Mouse (Mus musculus): ENCODE data around the gene Tmem163. TPM values are rescaled to one million over a fixed set of nuclear protein-coding genes. Genes with fewer than 3 reads are reported as not detected.

Gene Tmem163
- polyA plus RNA-seq, 1 experiment: 0.06 TPM

GRCm38 (mm10) chr1:127586156-127586555, 93.2 kb downstream of the Tmem163 start:
- Histone ChIP-seq H3K27me3 (ENCODE audit: control insufficient read depth, insufficient read depth, insufficient read length) (no peaks in the 10 kb centered on the region), H3ac (ENCODE audit: control insufficient read depth, insufficient read length, low read depth) (no peak overlapping the region), H3K79me3 (ENCODE audit: low read depth) (no peaks in the 10 kb centered on the region), H3K36me3 (ENCODE audit: control insufficient read depth, insufficient read depth) (no peaks in the 10 kb centered on the region), H3K79me2 (ENCODE audit: control insufficient read depth, insufficient read depth) (no peaks in the 10 kb centered on the region), H3K4me3 (ENCODE audit: insufficient read depth, poor library complexity, severe bottlenecking) (no peak overlapping the region)
- TF ChIP-seq FOSL1 (IDR thresholded peaks at IDR 0.05; ENCODE audit: insufficient read depth, low read length, poor library complexity, severe bottlenecking) (no peak), MYOD1 (IDR thresholded peaks at IDR 0.05; ENCODE audit: control insufficient read depth, insufficient read length, low read depth) (no peak), MYOG (IDR thresholded peaks at IDR 0.05; ENCODE audit: control insufficient read depth, extremely low read depth, insufficient read length) (no peak), CEBPB (IDR thresholded peaks at IDR 0.05; ENCODE audit: low read depth) (no peak), USF1 (IDR thresholded peaks at IDR 0.05; ENCODE audit: low read depth) (no peak), MAX (IDR thresholded peaks at IDR 0.05) (no peak), CTCF (IDR thresholded peaks at IDR 0.05; ENCODE audit: control insufficient read depth, insufficient read depth, insufficient read length) (no peak)

- H3ac ChIP-seq (ENCODE audit: control insufficient read depth, insufficient read length, low read depth): no peak overlapping the region
- H3K36me3 ChIP-seq (ENCODE audit: control insufficient read depth, insufficient read depth): no peaks in the 10 kb centered on the region
- peaks cover 3% of the 10 kb centered on the region for H3K27me3 ChIP-seq (ENCODE audit: control insufficient read depth, insufficient read depth, insufficient read length)
- no peak for TF ChIP-seq MAX (IDR thresholded peaks at IDR 0.05)
- no peak for TF ChIP-seq CEBPB (IDR thresholded peaks at IDR 0.05; ENCODE audit: low read depth)
- no peak for TF ChIP-seq MYOD1 (IDR thresholded peaks at IDR 0.05; ENCODE audit: control insufficient read depth, insufficient read length, low read depth)
- no peak for TF ChIP-seq USF1 (IDR thresholded peaks at IDR 0.05; ENCODE audit: low read depth)
- no peak for TF ChIP-seq FOSL1 (IDR thresholded peaks at IDR 0.05; ENCODE audit: insufficient read depth, low read length, poor library complexity, severe bottlenecking)
- TF ChIP-seq CTCF (IDR thresholded peaks at IDR 0.05; ENCODE audit: control insufficient read depth, insufficient read depth, insufficient read length): no peak
- no peak overlapping the region for H3K4me3 ChIP-seq (ENCODE audit: insufficient read depth, poor library complexity, severe bottlenecking)
- H3K79me3 ChIP-seq (ENCODE audit: low read depth): no peaks in the 10 kb centered on the region
- no peaks in the 10 kb centered on the region for H3K79me2 ChIP-seq (ENCODE audit: control insufficient read depth, insufficient read depth)
These were observed 101.4 kb downstream of the Tmem163 start for GRCm38 (mm10) chr1:127577981-127578380.

DNA sequence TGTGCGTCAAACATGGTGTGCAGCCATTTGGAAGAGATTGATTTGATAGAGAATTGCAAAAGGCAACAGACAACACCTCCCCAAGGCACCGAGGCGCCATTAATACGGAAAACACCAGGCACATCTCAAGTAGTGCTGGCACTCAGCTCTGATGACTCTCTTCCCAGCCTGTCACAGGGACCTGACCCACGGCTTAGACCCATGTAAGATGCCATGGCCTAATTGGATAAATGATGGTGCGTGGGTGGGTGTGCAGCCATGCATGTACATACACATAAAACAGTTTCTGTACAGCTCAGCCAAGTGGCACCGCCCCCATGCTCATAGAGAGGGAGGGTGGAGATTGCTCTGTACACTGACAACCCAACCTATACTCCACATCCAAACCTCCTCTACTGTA, 102.3 kb downstream of the Tmem163 start:
- Histone ChIP-seq H3K27me3 (ENCODE audit: control insufficient read depth, insufficient read depth, insufficient read length) (peaks cover 3% of the 10 kb centered on the region), H3K79me2 (ENCODE audit: control insufficient read depth, insufficient read depth) (no peaks in the 10 kb centered on the region), H3ac (ENCODE audit: control insufficient read depth, insufficient read length, low read depth) (no peak overlapping the region), H3K79me3 (ENCODE audit: low read depth) (no peaks in the 10 kb centered on the region), H3K36me3 (ENCODE audit: control insufficient read depth, insufficient read depth) (no peaks in the 10 kb centered on the region), H3K4me3 (ENCODE audit: insufficient read depth, poor library complexity, severe bottlenecking) (no peak overlapping the region)
- TF ChIP-seq CEBPB (IDR thresholded peaks at IDR 0.05; ENCODE audit: low read depth): no peak
- TF ChIP-seq FOSL1 (IDR thresholded peaks at IDR 0.05; ENCODE audit: insufficient read depth, low read length, poor library complexity, severe bottlenecking): no peak
- TF ChIP-seq USF1 (IDR thresholded peaks at IDR 0.05; ENCODE audit: low read depth): no peak
- TF ChIP-seq MYOG (IDR thresholded peaks at IDR 0.05; ENCODE audit: control insufficient read depth, extremely low read depth, insufficient read length): no peak
- no peak for TF ChIP-seq MAX (IDR thresholded peaks at IDR 0.05)
- no peak for TF ChIP-seq MYOD1 (IDR thresholded peaks at IDR 0.05; ENCODE audit: control insufficient read depth, insufficient read length, low read depth)
- no peak for TF ChIP-seq CTCF (IDR thresholded peaks at IDR 0.05; ENCODE audit: control insufficient read depth, insufficient read depth, insufficient read length)

- no peak overlapping the region for H3ac ChIP-seq (ENCODE audit: control insufficient read depth, insufficient read length, low read depth)
- H3K79me2 ChIP-seq (ENCODE audit: control insufficient read depth, insufficient read depth): no peaks in the 10 kb centered on the region
- peaks cover 3% of the 10 kb centered on the region for H3K27me3 ChIP-seq (ENCODE audit: control insufficient read depth, insufficient read depth, insufficient read length)
- no peaks in the 10 kb centered on the region for H3K36me3 ChIP-seq (ENCODE audit: control insufficient read depth, insufficient read depth)
- H3K4me3 ChIP-seq (ENCODE audit: insufficient read depth, poor library complexity, severe bottlenecking): no peak overlapping the region
- no peaks in the 10 kb centered on the region for H3K79me3 ChIP-seq (ENCODE audit: low read depth)
- TF ChIP-seq MAX (IDR thresholded peaks at IDR 0.05) (no peak), CTCF (IDR thresholded peaks at IDR 0.05; ENCODE audit: control insufficient read depth, insufficient read depth, insufficient read length) (no peak), FOSL1 (IDR thresholded peaks at IDR 0.05; ENCODE audit: insufficient read depth, low read length, poor library complexity, severe bottlenecking) (no peak), MYOG (IDR thresholded peaks at IDR 0.05; ENCODE audit: control insufficient read depth, extremely low read depth, insufficient read length) (no peak), CEBPB (IDR thresholded peaks at IDR 0.05; ENCODE audit: low read depth) (no peak), USF1 (IDR thresholded peaks at IDR 0.05; ENCODE audit: low read depth) (no peak), MYOD1 (IDR thresholded peaks at IDR 0.05; ENCODE audit: control insufficient read depth, insufficient read length, low read depth) (no peak)
These were observed 102.8 kb downstream of the Tmem163 start for GRCm38 (mm10) chr1:127576563-127576962.

DNA sequence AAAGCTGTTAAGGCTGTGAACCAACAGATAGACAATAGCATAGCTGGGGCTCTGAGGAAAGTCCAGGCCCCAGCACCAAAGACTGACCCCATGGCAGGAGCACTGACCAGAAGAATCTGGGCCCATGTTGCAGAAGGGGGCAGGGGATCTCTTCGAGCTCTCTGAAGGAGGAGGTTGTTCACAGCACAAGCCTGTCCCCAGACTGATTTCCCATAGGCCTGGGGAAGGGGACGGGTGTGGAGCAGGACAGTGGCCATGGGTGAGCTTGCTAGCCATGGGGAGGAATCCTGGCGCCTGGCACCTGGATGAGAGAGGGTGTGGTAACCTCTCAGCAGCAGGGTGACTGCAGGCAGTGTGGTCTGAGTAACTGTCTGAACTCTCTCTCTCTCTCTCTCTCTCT, 103.2 kb downstream of the Tmem163 start:
- no peaks in the 10 kb centered on the region for H3K79me3 ChIP-seq (ENCODE audit: low read depth)
- H3K36me3 ChIP-seq (ENCODE audit: control insufficient read depth, insufficient read depth): no peaks in the 10 kb centered on the region
- H3K79me2 ChIP-seq (ENCODE audit: control insufficient read depth, insufficient read depth): no peaks in the 10 kb centered on the region
- TF ChIP-seq MYOD1 (IDR thresholded peaks at IDR 0.05; ENCODE audit: control insufficient read depth, insufficient read length, low read depth) (no peak), MYOG (IDR thresholded peaks at IDR 0.05; ENCODE audit: control insufficient read depth, extremely low read depth, insufficient read length) (no peak), FOSL1 (IDR thresholded peaks at IDR 0.05; ENCODE audit: insufficient read depth, low read length, poor library complexity, severe bottlenecking) (no peak), CTCF (IDR thresholded peaks at IDR 0.05; ENCODE audit: control insufficient read depth, insufficient read depth, insufficient read length) (no peak), USF1 (IDR thresholded peaks at IDR 0.05; ENCODE audit: low read depth) (no peak), MAX (IDR thresholded peaks at IDR 0.05) (no peak), CEBPB (IDR thresholded peaks at IDR 0.05; ENCODE audit: low read depth) (no peak)
- peaks cover 3% of the 10 kb centered on the region for H3K27me3 ChIP-seq (ENCODE audit: control insufficient read depth, insufficient read depth, insufficient read length)
- no peak overlapping the region for H3ac ChIP-seq (ENCODE audit: control insufficient read depth, insufficient read length, low read depth)
- no peak overlapping the region for H3K4me3 ChIP-seq (ENCODE audit: insufficient read depth, poor library complexity, severe bottlenecking)

DNA sequence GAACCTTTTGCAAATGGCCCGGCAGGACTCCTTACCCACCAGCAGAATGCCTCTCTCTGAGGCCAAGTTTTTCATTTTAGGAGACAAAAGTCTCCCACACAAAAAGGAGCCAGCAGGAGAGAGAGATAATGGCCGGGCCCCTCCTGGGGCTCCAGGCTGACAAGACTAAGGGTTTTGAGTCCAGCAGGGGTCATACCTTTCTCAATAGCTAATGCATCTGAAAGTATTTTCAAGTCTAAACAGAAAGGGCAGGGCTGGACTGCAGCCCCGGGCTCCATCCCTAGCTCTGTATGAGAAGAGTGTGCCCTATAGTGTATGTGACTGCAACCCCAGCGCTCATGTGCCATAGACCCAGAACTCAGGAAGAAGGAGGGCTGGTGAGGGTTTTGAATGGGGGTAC, 103.7 kb downstream of the Tmem163 start:
- Histone ChIP-seq H3ac (ENCODE audit: control insufficient read depth, insufficient read length, low read depth) (no peak overlapping the region), H3K79me3 (ENCODE audit: low read depth) (no peaks in the 10 kb centered on the region), H3K79me2 (ENCODE audit: control insufficient read depth, insufficient read depth) (no peaks in the 10 kb centered on the region), H3K36me3 (ENCODE audit: control insufficient read depth, insufficient read depth) (no peaks in the 10 kb centered on the region), H3K27me3 (ENCODE audit: control insufficient read depth, insufficient read depth, insufficient read length) (peaks cover under 1% of the 10 kb centered on the region), H3K4me3 (ENCODE audit: insufficient read depth, poor library complexity, severe bottlenecking) (no peak overlapping the region)
- TF ChIP-seq MYOG (IDR thresholded peaks at IDR 0.05; ENCODE audit: control insufficient read depth, extremely low read depth, insufficient read length) (no peak), MAX (IDR thresholded peaks at IDR 0.05) (no peak), MYOD1 (IDR thresholded peaks at IDR 0.05; ENCODE audit: control insufficient read depth, insufficient read length, low read depth) (no peak), CTCF (IDR thresholded peaks at IDR 0.05; ENCODE audit: control insufficient read depth, insufficient read depth, insufficient read length) (no peak), CEBPB (IDR thresholded peaks at IDR 0.05; ENCODE audit: low read depth) (no peak), FOSL1 (IDR thresholded peaks at IDR 0.05; ENCODE audit: insufficient read depth, low read length, poor library complexity, severe bottlenecking) (no peak), USF1 (IDR thresholded peaks at IDR 0.05; ENCODE audit: low read depth) (no peak)

Measured in C2C12 (cell line).